Mouse (Mus musculus): ENCODE measurements at regions not wholly inside any gene's neighbourhood (a gene's known extent, or its start where the extent isn't known, plus 50 kb on each side); places are given as distances from the start of the nearest gene placed in this dataset.

DNA sequence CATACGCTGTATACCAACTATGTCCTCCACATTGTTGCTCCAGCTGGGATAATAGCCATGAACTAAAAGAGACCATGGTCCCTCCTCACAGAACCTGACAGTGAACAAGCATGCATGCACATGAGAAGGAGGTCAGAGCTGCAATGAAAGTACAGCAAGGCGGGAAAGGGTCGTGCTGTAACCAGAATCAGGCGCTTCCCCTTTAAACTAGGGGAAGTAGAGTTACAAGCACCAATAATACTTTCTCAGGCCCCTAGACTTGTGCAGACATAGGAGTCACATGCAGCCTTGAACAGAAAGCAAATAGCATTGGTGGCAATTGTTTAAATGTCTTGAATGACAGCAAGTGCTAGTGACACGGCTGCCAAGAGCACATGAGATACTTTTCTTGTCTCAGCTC lies 261.8 kb upstream of the Dynlrb2 start:
- no peak overlapping the region for H3K4me3 ChIP-seq
- intact Hi-C loops (cut with DNase I): no loop called here
- H3K27ac ChIP-seq: no peak overlapping the region
- DNase-seq (ENCODE audit: extremely low spot score in 1 of 2, low spot score in 2 of 2): no peak
- no peak for TF ChIP-seq CTCF (IDR thresholded peaks at IDR 0.05)

- Histone ChIP-seq H3K4me3 (no peak overlapping the region), H3K27ac (no peak overlapping the region)
- TF ChIP-seq CTCF (IDR thresholded peaks at IDR 0.05): no peak
- DNase-seq (ENCODE audit: extremely low spot score in 1 of 2, low spot score in 2 of 2): no peak
- intact Hi-C loops (cut with DNase I): no loop called here
Measured at GRCm38 (mm10) chr8:116241987-116242242, 262.9 kb upstream of the Dynlrb2 start.

DNA sequence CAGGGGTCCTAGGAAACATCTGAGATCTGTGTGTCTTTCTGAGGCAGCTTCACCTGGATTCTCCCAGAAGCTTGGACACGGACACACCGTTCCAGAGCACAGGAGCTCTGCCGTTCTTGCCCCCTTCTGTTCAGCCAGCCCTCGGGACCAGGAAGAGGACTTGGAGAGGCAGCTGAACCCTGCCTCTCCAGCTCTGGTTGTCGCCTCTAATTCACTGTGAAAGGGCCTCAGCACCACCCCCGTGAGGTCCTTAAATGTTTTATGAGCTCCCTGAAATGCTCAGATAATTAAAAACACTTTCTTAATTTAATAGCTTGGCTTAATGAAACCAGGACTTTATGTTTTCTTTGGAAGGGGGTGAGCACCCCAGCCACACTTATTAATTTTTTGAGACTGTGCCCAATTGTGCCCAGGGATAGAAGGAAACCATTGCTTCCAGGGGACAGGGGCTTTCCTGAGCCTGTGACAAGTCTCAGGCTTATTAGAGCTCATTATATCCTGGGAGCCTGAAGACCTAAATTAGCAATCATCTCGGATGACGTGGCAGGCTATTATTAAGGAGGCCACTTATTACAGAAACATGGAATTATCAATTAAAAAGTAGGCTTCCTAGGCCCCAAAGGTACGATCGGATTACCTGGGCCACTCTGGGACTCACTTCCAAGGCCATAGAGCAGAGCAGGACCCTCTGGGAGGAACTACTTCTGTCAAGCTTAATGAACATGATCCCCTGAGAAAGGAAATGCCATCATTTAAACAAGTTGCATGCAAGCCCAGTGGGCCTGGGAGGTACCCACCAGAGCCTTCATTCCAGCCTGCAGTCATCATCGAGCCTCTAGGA lies 263.4 kb upstream of the Dynlrb2 start:
- no peak for DNase-seq (ENCODE audit: extremely low spot score in 1 of 2, low spot score in 2 of 2)
- intact Hi-C loops (cut with DNase I): no loop called here
- TF ChIP-seq CTCF (IDR thresholded peaks at IDR 0.05): no peak
- Histone ChIP-seq H3K4me3 (no peak overlapping the region), H3K27ac (no peak overlapping the region)

GRCm38 (mm10) chr8:116238670-116239069 lies 266.1 kb upstream of the Dynlrb2 start:
- TF ChIP-seq CTCF (IDR thresholded peaks at IDR 0.05): no peak
- intact Hi-C loops (cut with DNase I): no loop called here
- H3K4me3 ChIP-seq: no peak overlapping the region

GRCm38 (mm10) chr8:116237561-116238100 lies 267.1 kb upstream of the Dynlrb2 start:
- H3K27ac ChIP-seq: no peak overlapping the region
- no peak overlapping the region for H3K4me3 ChIP-seq
- TF ChIP-seq CTCF (IDR thresholded peaks at IDR 0.05): no peak
- intact Hi-C loops (cut with DNase I): no loop called here
- no peak for DNase-seq (ENCODE audit: extremely low spot score in 1 of 2, low spot score in 2 of 2)

More at GRCm38 (mm10) chr8:116238670-116239069, 266.1 kb upstream of the Dynlrb2 start:
- DNase-seq (ENCODE audit: extremely low spot score in 1 of 2, low spot score in 2 of 2): no peak
- no peak overlapping the region for H3K27ac ChIP-seq

DNA sequence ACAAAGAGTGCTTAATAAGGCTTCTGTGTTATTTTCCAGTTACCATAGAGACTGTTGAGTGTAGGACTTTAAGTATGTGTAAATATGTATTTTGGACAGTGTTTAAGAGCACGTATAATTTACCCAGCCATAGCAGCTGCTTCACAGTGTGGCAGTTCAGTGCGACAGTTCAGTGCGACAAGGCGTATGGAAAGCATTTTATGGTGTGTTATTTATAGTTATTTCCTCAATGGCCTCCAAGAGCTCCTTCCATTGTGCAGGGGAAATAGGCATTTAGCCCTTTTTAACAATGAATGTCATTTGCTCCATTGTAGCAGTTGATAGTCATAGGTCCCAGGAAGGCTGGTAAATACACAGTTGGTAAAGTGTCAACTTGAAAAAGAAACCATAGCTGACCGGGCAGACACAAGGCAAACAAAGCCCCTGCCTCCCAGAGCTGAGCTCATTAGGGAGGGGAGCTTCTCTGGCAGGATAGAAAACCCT lies 275.1 kb upstream of the Dynlrb2 start:
- DNase-seq (ENCODE audit: extremely low spot score in 1 of 2, low spot score in 2 of 2): no peak
- intact Hi-C loops (cut with DNase I): no loop called here
- Histone ChIP-seq H3K4me3 (no peak overlapping the region), H3K27ac (no peak overlapping the region)
- TF ChIP-seq CTCF (IDR thresholded peaks at IDR 0.05): no peak

- Histone ChIP-seq H3K4me3 (no peak overlapping the region), H3K27ac (no peak overlapping the region)
- TF ChIP-seq CTCF (IDR thresholded peaks at IDR 0.05): no peak
- DNase-seq (ENCODE audit: extremely low spot score in 1 of 2, low spot score in 2 of 2): no peak
- intact Hi-C loops (cut with DNase I): no loop called here
Measured at GRCm38 (mm10) chr8:116227003-116227402, 277.8 kb upstream of the Dynlrb2 start.

- intact Hi-C loops (cut with DNase I): no loop called here
- no peak overlapping the region for H3K27ac ChIP-seq
- DNase-seq (ENCODE audit: extremely low spot score in 1 of 2, low spot score in 2 of 2): no peak
- H3K4me3 ChIP-seq: no peak overlapping the region
- no peak for TF ChIP-seq CTCF (IDR thresholded peaks at IDR 0.05)
Measured at GRCm38 (mm10) chr8:116223235-116223634, 281.5 kb upstream of the Dynlrb2 start.

- intact Hi-C loops (cut with DNase I): no loop called here
- no peak overlapping the region for H3K4me3 ChIP-seq
- no peak for TF ChIP-seq CTCF (IDR thresholded peaks at IDR 0.05)
- H3K27ac ChIP-seq: no peak overlapping the region
- no peak for DNase-seq (ENCODE audit: extremely low spot score in 1 of 2, low spot score in 2 of 2)
Measured at GRCm38 (mm10) chr8:116215909-116216308, 288.9 kb upstream of the Dynlrb2 start.

GRCm38 (mm10) chr8:116215286-116215860 lies 289.4 kb upstream of the Dynlrb2 start:
- Histone ChIP-seq H3K4me3 (no peak overlapping the region), H3K27ac (no peak overlapping the region)
- TF ChIP-seq CTCF (IDR thresholded peaks at IDR 0.05): no peak
- no peak for DNase-seq (ENCODE audit: extremely low spot score in 1 of 2, low spot score in 2 of 2)
- intact Hi-C loops (cut with DNase I): no loop called here

- Histone ChIP-seq H3K4me3 (no peak overlapping the region), H3K27ac (no peak overlapping the region)
- intact Hi-C loops (cut with DNase I): no loop called here
- no peak for DNase-seq (ENCODE audit: extremely low spot score in 1 of 2, low spot score in 2 of 2)
- no peak for TF ChIP-seq CTCF (IDR thresholded peaks at IDR 0.05)
Measured at GRCm38 (mm10) chr8:116203631-116204030, 301.1 kb upstream of the Dynlrb2 start.

DNA sequence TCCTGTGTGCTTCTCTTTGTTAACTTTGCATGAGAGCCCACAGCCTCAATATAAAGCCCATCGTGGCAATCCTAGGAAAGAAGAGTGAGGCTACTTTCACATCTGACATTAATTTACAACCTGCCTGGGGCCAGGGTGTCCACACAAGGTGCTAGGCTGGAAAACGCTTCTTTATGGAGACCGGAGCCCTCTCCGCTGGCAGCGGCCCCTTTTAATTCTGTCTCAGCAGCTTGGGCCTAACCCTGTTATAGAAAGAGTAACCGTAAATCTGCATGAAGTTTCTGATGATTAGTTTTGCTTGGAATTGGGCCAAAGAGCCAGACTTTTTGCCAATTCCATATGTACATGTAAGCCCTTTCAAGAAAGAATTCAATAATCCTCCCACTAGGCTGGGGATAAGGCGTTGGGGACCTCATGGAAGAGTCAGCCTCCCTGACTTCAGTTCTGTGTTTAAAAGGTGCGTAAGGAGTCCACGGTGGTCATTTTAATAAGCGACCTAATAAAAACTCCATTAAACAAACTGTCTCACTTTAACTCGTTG lies 304.2 kb upstream of the Dynlrb2 start:
- intact Hi-C loops (cut with DNase I): no loop called here
- Histone ChIP-seq H3K4me3 (no peak overlapping the region), H3K27ac (no peak overlapping the region)
- no peak for DNase-seq (ENCODE audit: extremely low spot score in 1 of 2, low spot score in 2 of 2)
- TF ChIP-seq CTCF (IDR thresholded peaks at IDR 0.05): no peak

Measured in left cerebral cortex, adult 2 months (tissue).